Mouse (Mus musculus): Measurements from ENCODE around the gene Pfdn6.

DNA sequence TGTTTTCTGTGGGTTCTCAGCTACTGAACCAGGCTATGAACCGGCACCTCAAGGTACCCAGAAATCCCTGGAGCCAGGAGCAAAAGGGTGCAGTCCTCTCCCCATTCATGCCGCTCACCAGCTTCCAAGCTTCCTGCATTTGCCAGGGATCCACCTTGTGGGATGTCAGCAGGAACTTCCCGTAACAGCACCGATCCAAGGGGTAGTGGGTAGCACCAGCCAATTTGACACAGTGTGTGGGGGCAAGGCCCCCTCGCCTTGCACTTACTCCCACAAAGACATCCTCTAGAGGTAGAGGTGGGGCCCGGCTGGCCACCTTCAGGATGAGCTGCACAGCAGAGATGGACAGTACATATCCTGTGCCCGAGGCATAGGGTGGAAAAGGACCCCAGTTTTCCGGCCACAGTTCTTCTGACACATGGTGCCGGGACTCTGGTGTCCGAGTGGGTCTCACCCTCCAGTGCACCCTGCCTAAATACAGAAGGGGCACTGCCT, 10.0 kb upstream of the Pfdn6 start:
- TF ChIP-seq CHD2 (IDR thresholded peaks at IDR 0.05; ENCODE audit: low read depth, low read length) (no peak), ZC3H11A (IDR thresholded peaks at IDR 0.05; ENCODE audit: borderline replicate concordance, low read depth, low read length) (no peak), MAFK (IDR thresholded peaks at IDR 0.05; ENCODE audit: insufficient read depth, low read depth, low read length) (no peak), HCFC1 (IDR thresholded peaks at IDR 0.05; ENCODE audit: borderline replicate concordance, insufficient read depth, low read length) (no peak), ZNF384 (IDR thresholded peaks at IDR 0.05; ENCODE audit: low read depth, low read length) (no peak)

All from ES-E14 (cell line).